Mouse (Mus musculus) gastrocnemius, postnatal 4 days (tissue): ENCODE data around the gene Patl1. TPM values are rescaled to one million over a fixed set of nuclear protein-coding genes. Genes with fewer than 3 reads are reported as not detected.
A peak's percentile ranks its signal among the peaks of the same experiment; 100 is the strongest.
"Not testable (repeated sequence)": the region's sequence is repeated elsewhere in the genome, so short reads cannot be mapped to it uniquely, and the experiment has no call there.

Experiments
- DNase-seq, 2 experiments: peaks; one replicate each; pipeline ENCODE4 v3.0.0; 2021 to 2022; ENCODE audit warnings: low spot score in 2 of 2, mixed read lengths in 2 of 2
- microRNA-seq: library from miRNA; unstranded; fragments of <30 nt; microRNA quantifications from one replicate; pipeline ENCODE4 v1.2.0, GENCODE M21; 2021
- total RNA-seq, 2 experiments: library from RNA; stranded (reverse); gene quantifications; 2 replicates each; pipeline ENCODE4 v1.2.3; 2021

Gene Patl1
- total RNA-seq, 2 experiments from 2014 or later: 29.6 to 32.7 TPM

- DNase-seq: peak; percentile 93 to 98
Measured at GRCm38 (mm10) chr19:11965023-11965942, 53.1 kb downstream of the Patl1 start, which contains the start of gene Osbp. Osbp (plus strand) TSS chr19:11965941.

DNA sequence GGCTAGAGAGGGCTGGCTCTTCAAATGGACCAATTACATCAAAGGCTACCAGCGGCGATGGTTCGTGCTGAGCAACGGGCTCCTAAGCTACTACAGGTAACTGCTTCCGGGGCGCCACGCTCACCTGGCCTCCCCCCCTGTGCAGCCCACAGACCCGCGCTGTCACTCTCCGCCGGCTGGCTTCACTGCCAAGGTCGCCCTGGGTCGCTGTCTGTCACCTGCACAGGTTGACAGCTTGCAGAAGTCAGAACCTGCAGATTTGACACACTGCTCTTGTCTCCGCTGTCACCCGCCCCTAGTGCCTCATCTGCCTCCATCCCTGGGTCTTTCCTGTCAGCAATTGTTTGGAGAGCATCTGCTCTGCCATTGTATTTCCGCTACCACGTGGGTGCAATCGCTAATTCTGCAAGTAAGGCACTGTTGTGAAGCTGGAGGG is 54.0 kb downstream of the Patl1 start:
- DNase-seq: peak in 1 of 2 experiments; percentile 31

- no peak for DNase-seq
Measured at GRCm38 (mm10) chr19:11969155-11970050, 57.2 kb downstream of the Patl1 start.

- DNase-seq: no peak
Measured at GRCm38 (mm10) chr19:11973511-11974222, 61.5 kb downstream of the Patl1 start.

DNA sequence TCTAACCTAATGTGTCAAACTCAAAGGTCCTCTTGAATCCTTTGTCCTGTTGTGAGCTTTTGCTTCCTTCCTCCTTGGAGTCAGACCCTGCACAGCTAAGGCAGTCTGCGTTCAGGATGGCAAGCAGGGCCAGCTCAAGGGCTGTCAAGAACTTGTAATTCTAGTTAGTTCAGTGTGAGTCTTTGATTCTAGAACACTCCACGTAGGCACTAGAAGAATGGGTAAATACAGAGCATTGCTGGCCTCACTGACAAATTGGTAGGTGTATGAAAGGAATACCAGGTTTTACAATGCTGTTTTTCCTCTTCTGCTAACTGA is 62.0 kb downstream of the Patl1 start:
- DNase-seq: no peak

GRCm38 (mm10) chr19:11975683-11976082 is 63.5 kb downstream of the Patl1 start:
- DNase-seq: no peak

- DNase-seq: no peak
Measured at GRCm38 (mm10) chr19:11977363-11977762, 65.2 kb downstream of the Patl1 start.

DNA sequence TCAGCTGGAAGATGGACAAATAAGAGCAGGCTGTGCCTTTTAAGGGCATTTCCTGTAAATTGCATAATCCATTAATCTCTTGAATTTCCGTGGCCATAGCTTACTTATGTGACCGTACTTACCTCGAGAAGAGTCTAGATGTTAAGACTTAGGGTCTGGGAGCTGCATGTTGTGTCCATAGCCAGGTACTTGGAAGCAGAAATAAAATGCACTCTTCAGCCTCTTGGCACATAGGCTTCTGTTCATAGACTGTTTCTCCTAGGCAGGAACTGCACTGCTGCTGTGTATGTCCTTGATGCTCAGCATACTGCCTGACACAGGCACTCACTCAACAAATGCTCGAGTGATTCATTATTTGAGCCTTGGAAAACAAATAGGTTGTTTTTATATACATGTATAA is 68.3 kb downstream of the Patl1 start:
- no peak for DNase-seq

DNA sequence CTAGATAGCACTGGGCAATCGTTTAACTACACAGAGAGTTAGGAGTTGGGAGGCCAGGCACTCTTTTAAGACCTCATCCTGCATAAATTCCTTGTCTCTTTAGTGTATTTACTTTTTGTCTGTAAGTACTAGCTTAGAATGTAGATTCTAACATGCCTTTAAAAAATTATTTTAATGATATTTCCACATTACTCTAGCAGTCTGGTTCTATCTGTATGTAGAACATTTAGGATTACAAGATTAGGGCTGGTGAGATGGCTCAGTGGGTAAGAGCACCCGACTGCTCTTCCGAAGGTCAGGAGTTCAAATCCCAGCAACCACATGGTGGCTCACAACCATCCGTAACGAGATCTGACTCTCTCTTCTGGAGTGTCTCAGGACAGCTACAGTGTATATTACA is 72.4 kb downstream of the Patl1 start:
- DNase-seq: not testable (repeated sequence)

GRCm38 (mm10) chr19:11987841-11988240 is 75.6 kb downstream of the Patl1 start:
- no peak for DNase-seq

GRCm38 (mm10) chr19:11989334-11989733 is 77.1 kb downstream of the Patl1 start:
- no peak for DNase-seq

DNA sequence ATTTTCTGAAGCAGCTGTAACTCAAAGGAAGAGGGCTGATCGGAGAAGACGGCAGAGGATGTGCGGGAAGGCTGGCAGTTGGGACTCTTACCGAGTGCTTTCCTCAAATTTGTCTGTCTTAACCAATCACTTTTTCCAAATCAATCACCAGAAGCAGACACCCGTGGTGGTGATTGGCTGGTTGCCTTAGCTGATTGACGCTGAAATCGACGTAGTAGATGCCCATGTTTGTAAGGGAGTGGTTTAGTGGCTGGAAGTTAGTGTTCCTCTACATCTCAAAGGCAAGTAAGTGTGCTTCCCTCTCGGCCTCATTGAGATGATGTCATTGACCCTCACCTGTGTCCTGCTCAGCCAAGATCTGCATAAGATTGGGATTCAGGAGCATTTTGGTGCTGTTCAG is 79.8 kb downstream of the Patl1 start:
- DNase-seq: no peak

GRCm38 (mm10) chr19:11992441-11993029 is 80.3 kb downstream of the Patl1 start:
- no peak for DNase-seq

Small RNAs within 50 kb of the gene (microRNA-seq; reads per million reads assigned to microRNA genes)
- gene Mir6994: 4.0 reads per million, percentile 15 among the genes with 10 or more reads in this experiment

Other genes with a start within 250 kb of the Patl1 start
- not detected for gene Oosp1, start 221.2 kb upstream of the Patl1 start, total RNA-seq
- gene Oosp3, start 215.3 kb upstream of the Patl1 start, total RNA-seq: not detected
- gene Gif, start 164.8 kb upstream of the Patl1 start, total RNA-seq: not detected
- gene Mrpl16, start 142.0 kb upstream of the Patl1 start, total RNA-seq: 10 to 100 TPM; 40.0 to 40.7 TPM
- gene Stx3, start 93.0 kb upstream of the Patl1 start, total RNA-seq: 1 to 10 TPM; 1.2 to 2.1 TPM
- gene Olfr1417, start 73.2 kb upstream of the Patl1 start, total RNA-seq: not detected
- not detected for gene Olfr1418, start 51.3 kb upstream of the Patl1 start, total RNA-seq
- not detected for gene Olfr1419, start 37.3 kb upstream of the Patl1 start, total RNA-seq
- gene Olfr1420, start 25.8 kb upstream of the Patl1 start, total RNA-seq: not detected
- gene Osbp, start 53.5 kb downstream of the Patl1 start, total RNA-seq: 10 to 100 TPM; 80.6 to 85.0 TPM
- not detected for gene Olfr1423, start 128.9 kb downstream of the Patl1 start, total RNA-seq
- not detected for gene Olfr1424, start 150.3 kb downstream of the Patl1 start, total RNA-seq
- not detected for gene Olfr1425, start 165.3 kb downstream of the Patl1 start, total RNA-seq
- not detected for gene Olfr1426, start 179.6 kb downstream of the Patl1 start, total RNA-seq
- not detected for gene Olfr1427, start 190.9 kb downstream of the Patl1 start, total RNA-seq
- gene Olfr1428, start 203.5 kb downstream of the Patl1 start, total RNA-seq: not detected
- not detected for gene Olfr76, start 210.8 kb downstream of the Patl1 start, total RNA-seq